Mouse (Mus musculus): ENCODE data around the gene Stox2. TPM values are rescaled to one million over a fixed set of nuclear protein-coding genes. Genes with fewer than 3 reads are reported as not detected.

The Stox2 gene
- total and polyA plus RNA-seq, 3 experiments: under 0.01 TPM; not detected in 2

GRCm38 (mm10) chr8:47385810-47386209 lies 60.4 kb downstream of the Stox2 start:
- peak; percentile 9 for DNase-seq (ENCODE audit: low read depth, low spot score)
- no peak overlapping the region for H3K9ac ChIP-seq (ENCODE audit: control insufficient read depth, low read depth, low read length, poor library complexity, severe bottlenecking)
- no peaks in the 10 kb centered on the region for H3K79me2 ChIP-seq (ENCODE audit: control insufficient read depth, insufficient read depth, low read length, poor library complexity)
- no peak overlapping the region for H3K4me3 ChIP-seq (ENCODE audit: control insufficient read depth in 1 of 2, insufficient read depth in 1 of 2, low read depth in 2 of 2, low read length in 2 of 2)
- H3K27ac ChIP-seq (ENCODE audit: control insufficient read depth, low read depth, low read length): no peak overlapping the region
- H3K27me3 ChIP-seq (ENCODE audit: control insufficient read depth in 1 of 2, insufficient read depth in 2 of 2, low read length in 2 of 2): no peaks in the 10 kb centered on the region
- no peaks in the 10 kb centered on the region for H3K4me1 ChIP-seq (ENCODE audit: control insufficient read depth in 1 of 2, insufficient read depth in 2 of 2, low read length in 2 of 2)
- TF ChIP-seq SMC3 (IDR thresholded peaks at IDR 0.05; ENCODE audit: low read depth, low read length) (0 out of 2 replicates have a peak, but pooled peaks have one; percentile 3), RCOR1 (IDR thresholded peaks at IDR 0.05; ENCODE audit: low read depth, low read length) (no peak), CTCF (IDR thresholded peaks at IDR 0.05 in 2 of 3, conservative IDR thresholded peaks at IDR 0.05 in 1 of 3; ENCODE audit: control insufficient read depth in 1 of 3, insufficient read depth in 1 of 3, low read depth in 2 of 3, low read length in 3 of 3, poor library complexity in 1 of 3, severe bottlenecking in 1 of 3) (peak; percentile 18 to 53 (median 31); a peak in 5 of 6 replicates)
- no peaks in the 10 kb centered on the region for H3K36me3 ChIP-seq (ENCODE audit: control insufficient read depth in 1 of 2, insufficient read depth in 2 of 2, low read length in 2 of 2)
- no peaks in the 10 kb centered on the region for H3K9me3 ChIP-seq (replicated peaks; ENCODE audit: insufficient read depth, low read length)

GRCm38 (mm10) chr8:47384151-47384550 lies 62.0 kb downstream of the Stox2 start:
- no peak for TF ChIP-seq CTCF (IDR thresholded peaks at IDR 0.05 in 2 of 3, conservative IDR thresholded peaks at IDR 0.05 in 1 of 3; ENCODE audit: control insufficient read depth in 1 of 3, insufficient read depth in 1 of 3, low read depth in 2 of 3, low read length in 3 of 3, poor library complexity in 1 of 3, severe bottlenecking in 1 of 3)
- no peak for TF ChIP-seq BHLHE40 (IDR thresholded peaks at IDR 0.05; ENCODE audit: borderline replicate concordance, low read depth, low read length)
- TF ChIP-seq POLR2AphosphoS2 (IDR thresholded peaks at IDR 0.05; ENCODE audit: low read length): no peak
- no peak for TF ChIP-seq CHD1 (IDR thresholded peaks at IDR 0.05; ENCODE audit: low read depth, low read length)
- no peak for TF ChIP-seq ETS1 (IDR thresholded peaks at IDR 0.05; ENCODE audit: low read depth, low read length)
- no peak for TF ChIP-seq ZKSCAN1 (IDR thresholded peaks at IDR 0.05; ENCODE audit: low read depth, low read length)
- TF ChIP-seq ELF1 (IDR thresholded peaks at IDR 0.05; ENCODE audit: low read depth, low read length): no peak
- TF ChIP-seq ZNF384 (IDR thresholded peaks at IDR 0.05; ENCODE audit: low read depth, low read length): no peak
- no peak for TF ChIP-seq GATA1 (IDR thresholded peaks at IDR 0.05; ENCODE audit: low read depth, low read length)
- TF ChIP-seq ZC3H11A (IDR thresholded peaks at IDR 0.05; ENCODE audit: low read depth, low read length): no peak
- TF ChIP-seq KAT2A (conservative IDR thresholded peaks at IDR 0.05; ENCODE audit: low read depth, low read length): no peak
- TF ChIP-seq E2F4 (IDR thresholded peaks at IDR 0.05; ENCODE audit: borderline replicate concordance, low read depth, low read length): no peak
- Histone ChIP-seq H3K4me3 (ENCODE audit: control insufficient read depth in 1 of 2, insufficient read depth in 1 of 2, low read depth in 2 of 2, low read length in 2 of 2) (no peak overlapping the region), H3K27ac (ENCODE audit: control insufficient read depth, low read depth, low read length) (no peak overlapping the region), H3K9me3 (replicated peaks; ENCODE audit: insufficient read depth, low read length) (no peaks in the 10 kb centered on the region), H3K9ac (ENCODE audit: control insufficient read depth, low read depth, low read length, poor library complexity, severe bottlenecking) (no peak overlapping the region), H3K4me1 (ENCODE audit: control insufficient read depth in 1 of 2, insufficient read depth in 2 of 2, low read length in 2 of 2) (no peaks in the 10 kb centered on the region), H3K27me3 (ENCODE audit: control insufficient read depth in 1 of 2, insufficient read depth in 2 of 2, low read length in 2 of 2) (no peaks in the 10 kb centered on the region), H3K36me3 (ENCODE audit: control insufficient read depth in 1 of 2, insufficient read depth in 2 of 2, low read length in 2 of 2) (no peaks in the 10 kb centered on the region), H3K79me2 (ENCODE audit: control insufficient read depth, insufficient read depth, low read length, poor library complexity) (no peaks in the 10 kb centered on the region)
- no peak for DNase-seq (ENCODE audit: low read depth, low spot score)

GRCm38 (mm10) chr8:47383632-47384031 lies 62.5 kb downstream of the Stox2 start:
- no peak overlapping the region for H3K27ac ChIP-seq (ENCODE audit: control insufficient read depth, low read depth, low read length)
- no peaks in the 10 kb centered on the region for H3K79me2 ChIP-seq (ENCODE audit: control insufficient read depth, insufficient read depth, low read length, poor library complexity)
- no peaks in the 10 kb centered on the region for H3K36me3 ChIP-seq (ENCODE audit: control insufficient read depth in 1 of 2, insufficient read depth in 2 of 2, low read length in 2 of 2)
- H3K4me1 ChIP-seq (ENCODE audit: control insufficient read depth in 1 of 2, insufficient read depth in 2 of 2, low read length in 2 of 2): no peaks in the 10 kb centered on the region
- no peak overlapping the region for H3K4me3 ChIP-seq (ENCODE audit: control insufficient read depth in 1 of 2, insufficient read depth in 1 of 2, low read depth in 2 of 2, low read length in 2 of 2)
- no peak overlapping the region for H3K9ac ChIP-seq (ENCODE audit: control insufficient read depth, low read depth, low read length, poor library complexity, severe bottlenecking)
- DNase-seq (ENCODE audit: low read depth, low spot score): no peak
- no peaks in the 10 kb centered on the region for H3K9me3 ChIP-seq (replicated peaks; ENCODE audit: insufficient read depth, low read length)
- H3K27me3 ChIP-seq (ENCODE audit: control insufficient read depth in 1 of 2, insufficient read depth in 2 of 2, low read length in 2 of 2): no peaks in the 10 kb centered on the region
- no peak for TF ChIP-seq RCOR1 (IDR thresholded peaks at IDR 0.05; ENCODE audit: low read depth, low read length)
- no peak for TF ChIP-seq MYC (IDR thresholded peaks at IDR 0.05; ENCODE audit: low read depth, low read length)
- TF ChIP-seq MEF2A (IDR thresholded peaks at IDR 0.05; ENCODE audit: extremely low read depth, insufficient replicate concordance, low read depth, low read length, poor library complexity, severe bottlenecking): no peak
- TF ChIP-seq JUND (IDR thresholded peaks at IDR 0.05; ENCODE audit: low read depth, low read length): no peak
- TF ChIP-seq POLR2AphosphoS5 (IDR thresholded peaks at IDR 0.05; ENCODE audit: borderline replicate concordance, low read depth, low read length): no peak
- TF ChIP-seq HCFC1 (IDR thresholded peaks at IDR 0.05; ENCODE audit: low read depth, low read length): no peak
- no peak for TF ChIP-seq MAZ (IDR thresholded peaks at IDR 0.05; ENCODE audit: low read depth, low read length)
- no peak for TF ChIP-seq CTCF (IDR thresholded peaks at IDR 0.05 in 2 of 3, conservative IDR thresholded peaks at IDR 0.05 in 1 of 3; ENCODE audit: control insufficient read depth in 1 of 3, insufficient read depth in 1 of 3, low read depth in 2 of 3, low read length in 3 of 3, poor library complexity in 1 of 3, severe bottlenecking in 1 of 3)
- TF ChIP-seq POLR2A (IDR thresholded peaks at IDR 0.05; ENCODE audit: control insufficient read depth in 1 of 2, insufficient read depth in 1 of 2, low read depth in 1 of 2, low read length in 2 of 2, poor library complexity in 1 of 2): no peak
- no peak for TF ChIP-seq NRF1 (IDR thresholded peaks at IDR 0.05; ENCODE audit: insufficient read depth, low read depth, low read length, poor library complexity, severe bottlenecking)
- no peak for TF ChIP-seq USF1 (IDR thresholded peaks at IDR 0.05; ENCODE audit: low read depth, low read length)
- no peak for TF ChIP-seq MYB (IDR thresholded peaks at IDR 0.05; ENCODE audit: low read depth, low read length)
- no peak for TF ChIP-seq GATA1 (IDR thresholded peaks at IDR 0.05; ENCODE audit: low read depth, low read length)
- TF ChIP-seq GABPA (IDR thresholded peaks at IDR 0.05; ENCODE audit: low read depth, low read length): no peak

Measured in MEL (cell line).